Mouse (Mus musculus) induced T-regulatory cell, adult 2 months (primary cell): ENCODE data around the gene Ckap2.
"Not testable (repeated sequence)": the region's sequence is repeated elsewhere in the genome, so short reads cannot be mapped to it uniquely, and the experiment has no call there.

Source experiments
- DNase-seq: peaks from one replicate; pipeline ENCODE4 v3.0.0-alpha.2; 2012; ENCODE audit warnings: low read depth

The Ckap2 gene

GRCm38 (mm10) chr8:22148367-22148740, 37.3 kb downstream of the Ckap2 start:
- DNase-seq = no peak

GRCm38 (mm10) chr8:22147706-22148366, 37.8 kb downstream of the Ckap2 start:
- DNase-seq = no peak

- no peak for DNase-seq
These were observed 39.8 kb downstream of the Ckap2 start for GRCm38 (mm10) chr8:22145831-22146230.

- no peak for DNase-seq
These were observed 41.7 kb downstream of the Ckap2 start for GRCm38 (mm10) chr8:22143764-22144491.

- no peak for DNase-seq
These were observed 43.0 kb downstream of the Ckap2 start for GRCm38 (mm10) chr8:22142592-22142991.

- no peak for DNase-seq
These were observed 43.7 kb downstream of the Ckap2 start for GRCm38 (mm10) chr8:22141836-22142385.

- not testable (repeated sequence) for DNase-seq
These were observed 49.2 kb downstream of the Ckap2 start for GRCm38 (mm10) chr8:22136462-22136861.

GRCm38 (mm10) chr8:22134750-22135135, 50.9 kb downstream of the Ckap2 start:
- no peak for DNase-seq

GRCm38 (mm10) chr8:22134078-22134749, 51.4 kb downstream of the Ckap2 start:
- DNase-seq = no peak

GRCm38 (mm10) chr8:22132062-22132461, 53.6 kb downstream of the Ckap2 start:
- DNase-seq = no peak

- peak; percentile 68 for DNase-seq
These were observed 61.1 kb downstream of the Ckap2 start, which contains the start of gene Nek5 for GRCm38 (mm10) chr8:22124220-22125152. Gene Nek5, minus strand, starts transcription at chr8:22125053.
